Mouse (Mus musculus): ENCODE data around the gene Nol7. TPM values are rescaled to one million over a fixed set of nuclear protein-coding genes. Genes with fewer than 3 reads are reported as not detected.

Gene Nol7
- polyA plus RNA-seq (2012; rRNA removed): 122 and 125 TPM in 2 replicates

GRCm38 (mm10) chr13:43398297-43399080, at the start of gene Nol7:
Nol7 (plus strand) TSS chr13:43398390.
- peak; percentile 99 for DNase-seq (ENCODE audit: low spot score)

DNA sequence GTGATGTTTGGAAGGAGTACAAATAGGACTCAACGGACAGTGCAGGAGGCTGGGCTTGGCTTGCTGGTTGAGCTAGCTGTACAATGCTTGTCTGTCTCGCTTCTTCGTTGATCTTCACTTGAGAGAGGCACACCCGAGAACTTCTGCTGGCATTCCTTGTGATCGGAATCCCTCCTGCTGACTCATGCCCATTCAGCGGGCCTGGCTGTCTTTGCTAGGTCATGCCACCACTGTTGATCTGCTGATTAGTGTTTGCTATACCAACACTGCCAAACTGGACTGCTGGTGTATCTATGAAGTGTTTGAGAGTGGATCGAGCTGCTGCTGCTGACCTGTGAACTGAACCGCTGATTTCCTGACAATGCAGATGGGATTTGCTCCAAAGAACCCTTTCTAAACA, 48.8 kb upstream of the Nol7 start:
- DNase-seq (ENCODE audit: low spot score): no peak

GRCm38 (mm10) chr13:43350489-43351169, 47.6 kb upstream of the Nol7 start:
- DNase-seq (ENCODE audit: low spot score): no peak

- DNase-seq (ENCODE audit: low spot score): no peak
These were observed 44.8 kb upstream of the Nol7 start for GRCm38 (mm10) chr13:43353356-43353755.

GRCm38 (mm10) chr13:43354362-43354761, 43.8 kb upstream of the Nol7 start:
- DNase-seq (ENCODE audit: low spot score): no peak

- DNase-seq (ENCODE audit: low spot score): no peak
These were observed 41.7 kb upstream of the Nol7 start for GRCm38 (mm10) chr13:43356346-43357125.

DNA sequence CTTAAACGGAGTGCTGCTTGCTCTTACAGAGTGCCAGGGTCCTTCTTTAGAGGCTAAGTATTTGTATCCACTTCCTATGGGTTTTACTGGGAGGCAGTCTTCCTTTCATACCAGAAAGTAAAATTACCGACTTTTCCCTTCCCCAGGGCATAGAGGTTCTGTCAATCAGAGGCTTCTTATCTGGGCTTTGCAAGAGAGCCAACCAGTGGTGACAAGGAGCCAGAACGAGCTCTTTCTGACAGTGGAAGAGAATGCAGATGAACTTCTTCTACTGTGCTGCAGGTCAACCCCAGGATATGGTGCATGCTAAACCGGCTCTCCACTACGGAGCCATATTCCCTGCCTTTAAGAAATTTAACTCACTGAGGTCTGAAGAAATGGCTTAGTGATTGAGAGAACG, 37.7 kb upstream of the Nol7 start:
- no peak for DNase-seq (ENCODE audit: low spot score)

DNA sequence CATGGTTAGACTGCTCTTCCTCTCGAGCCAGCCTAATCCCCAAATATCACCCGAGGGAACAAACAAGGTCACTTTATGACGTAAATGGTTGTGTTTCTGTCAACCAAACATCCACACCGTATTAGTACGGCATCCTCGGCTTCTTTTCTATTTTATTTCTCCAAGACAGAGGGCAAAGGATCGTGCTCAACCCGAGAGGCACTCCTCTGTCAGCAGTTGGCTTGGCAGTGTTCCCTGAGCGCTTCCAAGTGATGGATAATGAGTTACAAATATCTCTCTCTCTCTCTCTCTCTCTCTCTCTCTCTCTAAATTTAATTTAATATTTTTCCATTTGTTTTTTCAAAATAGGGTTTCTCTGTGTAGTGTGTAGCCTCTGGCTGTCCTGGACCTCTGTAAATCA, 35.8 kb upstream of the Nol7 start:
- DNase-seq (ENCODE audit: low spot score): no peak

GRCm38 (mm10) chr13:43364985-43365824, 33.0 kb upstream of the Nol7 start, which contains the start of gene Sirt5:
Sirt5 (plus strand) TSS chr13:43365496.
- DNase-seq (ENCODE audit: low spot score): peak; percentile 84

GRCm38 (mm10) chr13:43365825-43366184, 32.4 kb upstream of the Nol7 start:
- DNase-seq (ENCODE audit: low spot score): no peak

DNA sequence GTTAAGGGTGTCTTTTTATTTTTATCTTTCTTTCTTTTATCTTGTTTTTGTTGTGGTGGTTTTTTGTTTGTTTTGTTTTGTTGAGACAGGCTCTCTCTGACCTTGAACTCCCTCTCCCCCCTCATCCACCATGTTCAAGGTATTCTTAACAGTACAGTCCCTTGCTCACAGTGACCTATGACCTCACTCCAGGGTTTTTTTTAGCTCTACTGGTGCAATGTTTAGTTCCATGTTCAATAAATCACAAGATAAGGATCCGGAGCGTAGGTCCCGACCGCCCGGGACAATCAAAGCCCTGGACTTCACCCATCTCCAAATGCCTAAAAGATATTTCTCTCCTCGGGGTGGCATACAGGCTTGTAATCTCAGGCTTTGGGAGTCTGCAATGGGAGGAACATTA, 28.1 kb upstream of the Nol7 start:
- no peak for DNase-seq (ENCODE audit: low spot score)

- DNase-seq (ENCODE audit: low spot score): no peak
These were observed 25.3 kb upstream of the Nol7 start for GRCm38 (mm10) chr13:43372892-43373291.

DNA sequence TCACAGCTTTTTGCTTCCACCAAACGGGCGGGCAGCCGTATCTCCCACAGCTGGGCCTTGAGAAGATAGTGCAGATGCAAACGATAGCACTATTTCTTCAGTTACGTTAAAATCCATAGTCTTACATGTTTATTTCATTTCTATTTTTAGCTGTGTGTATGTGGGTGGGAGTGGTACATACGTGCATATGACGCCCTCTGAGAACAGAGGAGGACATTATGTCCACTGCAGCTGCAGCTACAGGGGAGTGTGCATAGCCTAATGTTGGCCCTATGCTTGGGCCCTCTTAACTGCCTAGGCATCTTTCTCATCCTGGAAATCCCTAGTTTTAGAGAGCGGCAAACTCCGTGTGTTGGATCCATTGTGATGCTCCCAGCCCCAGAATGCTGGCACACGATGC, 24.0 kb upstream of the Nol7 start:
- DNase-seq (ENCODE audit: low spot score): no peak

DNA sequence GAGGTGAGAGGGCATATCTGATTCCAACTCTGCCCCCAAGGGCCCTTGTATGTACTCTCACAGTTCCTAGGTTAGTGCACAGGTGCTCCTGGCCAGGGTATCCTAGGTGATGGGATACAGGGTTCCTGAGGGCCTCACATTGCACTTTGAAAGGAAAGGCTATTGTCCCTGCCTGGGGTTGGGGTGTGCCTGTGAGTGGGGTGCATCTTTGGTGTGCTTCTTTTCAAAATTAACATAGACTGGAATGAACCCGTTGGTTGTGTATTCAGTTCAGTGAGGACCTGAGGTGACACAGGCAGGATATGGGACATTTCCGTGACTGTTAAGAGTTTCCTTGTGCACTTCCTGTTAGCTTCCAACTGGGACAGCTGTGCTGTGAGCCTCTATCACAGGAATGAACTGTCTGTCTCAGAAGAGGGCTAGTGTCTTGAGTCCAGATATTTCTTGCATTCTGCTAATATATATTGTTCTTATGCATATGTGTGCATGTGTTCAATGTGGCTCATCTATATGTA, 23.2 kb upstream of the Nol7 start:
- no peak for DNase-seq (ENCODE audit: low spot score)

- DNase-seq (ENCODE audit: low spot score): no peak
These were observed 18.2 kb upstream of the Nol7 start for GRCm38 (mm10) chr13:43379989-43380388.

- no peak for DNase-seq (ENCODE audit: low spot score)
These were observed 12.9 kb upstream of the Nol7 start for GRCm38 (mm10) chr13:43385321-43385720.

- DNase-seq (ENCODE audit: low spot score): no peak
These were observed 392 bp upstream of the Nol7 start for GRCm38 (mm10) chr13:43397700-43398296.

GRCm38 (mm10) chr13:43399576-43399975, 1.4 kb downstream of the Nol7 start:
- no peak for DNase-seq (ENCODE audit: low spot score)

DNA sequence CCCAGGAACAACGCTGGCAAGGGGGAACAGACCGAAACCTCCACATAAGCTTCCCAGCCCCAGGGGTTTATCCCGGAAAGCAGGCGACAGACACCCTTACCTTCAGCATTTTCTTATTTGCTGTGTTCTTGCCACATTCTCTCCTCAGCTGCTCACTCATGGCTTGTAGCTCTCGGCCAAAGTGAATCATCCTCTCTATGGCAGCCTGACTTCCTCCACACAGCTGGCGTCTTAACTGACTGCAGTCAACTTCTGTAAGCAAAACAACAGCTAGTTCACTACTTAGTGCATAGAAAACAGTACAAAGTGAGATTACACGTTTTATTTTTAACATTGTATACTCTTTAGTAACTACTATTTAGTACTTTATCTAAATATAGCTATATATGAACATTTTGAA, 14.1 kb downstream of the Nol7 start:
- DNase-seq (ENCODE audit: low spot score): no peak

GRCm38 (mm10) chr13:43413611-43414010, 15.4 kb downstream of the Nol7 start:
- no peak for DNase-seq (ENCODE audit: low spot score)

DNA sequence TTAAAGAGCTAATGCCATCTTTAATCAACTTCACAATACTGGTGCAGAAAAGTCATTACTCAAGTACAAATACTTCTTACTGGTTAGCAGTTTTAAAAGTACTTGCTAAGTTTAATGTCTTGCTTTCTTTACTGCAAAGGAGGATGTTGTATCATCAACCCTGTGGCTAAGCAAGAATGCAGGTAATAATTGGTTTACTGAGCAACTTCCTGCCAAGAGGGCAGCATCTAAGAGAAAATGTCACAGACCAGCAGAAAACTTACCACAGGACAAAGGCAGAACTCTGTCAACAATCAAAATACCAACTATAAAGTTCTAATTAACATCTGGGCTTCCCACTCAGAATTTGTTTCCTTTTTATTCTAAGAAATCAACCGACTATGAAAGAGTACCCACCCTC, 17.1 kb downstream of the Nol7 start:
- DNase-seq (ENCODE audit: low spot score): no peak

Measured in urinary bladder, adult 2 months (tissue).